Mouse (Mus musculus): Measurements from ENCODE around the gene Bhlhe40. TPM values are rescaled to one million over a fixed set of nuclear protein-coding genes. Genes with fewer than 3 reads are reported as not detected.
A peak's percentile ranks its signal among the peaks of the same experiment; 100 is the strongest.

Gene Bhlhe40
- 10 to 100 TPM; 47.6 to 58.7 TPM for total RNA-seq (2021)
- long read RNA-seq, experiment 1, transcript Bhlhe40-201 (5 exons, 3,113 nt): major isoform, 45 of 55 reads
- long read RNA-seq, experiment 1, transcript Bhlhe40-204 (1 exons, 2,620 nt): minor isoform, 9 of 55 reads
- long read RNA-seq, experiment 1, partial matches to known transcripts: 0 of 55 reads
- long read RNA-seq, experiment 1, other reads (novel, unspliced or antisense): 1 of 55 reads
- long read RNA-seq, experiment 2, transcript Bhlhe40-201 (5 exons, 3,113 nt): major isoform, 38 of 44 reads
- long read RNA-seq, experiment 2, partial matches to known transcripts: 0 of 44 reads
- long read RNA-seq, experiment 2, other reads (novel, unspliced or antisense): 2 of 44 reads

GRCm38 (mm10) chr6:108660206-108660877, at the start of gene Bhlhe40:
Bhlhe40 (plus strand) TSS chr6:108660629.
- peak; percentile 79 to 90 for DNase-seq (ENCODE audit: low spot score in 2 of 2)

DNA sequence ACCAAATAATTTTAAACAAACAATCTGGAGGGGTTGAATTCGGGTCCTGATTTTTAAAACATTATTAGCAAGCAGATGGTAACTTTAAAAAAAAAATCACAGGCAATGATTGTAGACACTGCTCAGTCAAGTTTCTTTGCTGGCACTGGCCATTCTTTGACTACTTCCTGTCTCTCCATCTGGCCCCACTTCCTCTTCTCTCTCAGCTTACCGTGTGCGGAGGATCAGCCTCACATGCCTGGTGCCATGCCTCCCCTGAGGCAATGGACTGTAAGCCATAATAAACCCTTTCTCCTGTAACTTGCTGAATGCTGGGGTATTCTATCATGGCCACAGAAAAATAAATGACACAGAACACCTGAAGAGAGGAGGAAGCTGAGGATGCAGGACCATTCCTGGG, 48.8 kb upstream of the Bhlhe40 start:
- peak in 1 of 2 experiments; percentile 9 for DNase-seq (ENCODE audit: low spot score in 2 of 2)

DNA sequence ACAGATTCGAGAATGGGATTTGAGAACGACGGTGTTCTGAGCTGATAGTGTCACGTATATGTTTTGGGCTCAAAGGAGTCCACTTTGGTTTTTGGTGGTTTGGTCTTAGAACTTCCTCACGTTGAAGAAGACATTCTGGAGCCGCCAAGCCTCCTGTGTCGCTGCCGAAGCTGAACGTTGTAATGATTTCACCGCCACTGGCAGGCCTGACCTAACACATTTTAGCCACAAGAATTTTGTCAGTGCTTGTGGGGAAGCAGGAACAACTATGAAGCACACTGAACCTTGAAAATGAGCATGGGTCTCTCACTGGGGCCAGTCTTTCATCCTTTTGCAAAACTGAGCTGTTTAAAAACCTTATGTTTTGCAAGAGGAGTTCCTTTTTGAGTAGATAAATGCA, 42.4 kb upstream of the Bhlhe40 start:
- no peak for DNase-seq (ENCODE audit: low spot score in 2 of 2)

DNA sequence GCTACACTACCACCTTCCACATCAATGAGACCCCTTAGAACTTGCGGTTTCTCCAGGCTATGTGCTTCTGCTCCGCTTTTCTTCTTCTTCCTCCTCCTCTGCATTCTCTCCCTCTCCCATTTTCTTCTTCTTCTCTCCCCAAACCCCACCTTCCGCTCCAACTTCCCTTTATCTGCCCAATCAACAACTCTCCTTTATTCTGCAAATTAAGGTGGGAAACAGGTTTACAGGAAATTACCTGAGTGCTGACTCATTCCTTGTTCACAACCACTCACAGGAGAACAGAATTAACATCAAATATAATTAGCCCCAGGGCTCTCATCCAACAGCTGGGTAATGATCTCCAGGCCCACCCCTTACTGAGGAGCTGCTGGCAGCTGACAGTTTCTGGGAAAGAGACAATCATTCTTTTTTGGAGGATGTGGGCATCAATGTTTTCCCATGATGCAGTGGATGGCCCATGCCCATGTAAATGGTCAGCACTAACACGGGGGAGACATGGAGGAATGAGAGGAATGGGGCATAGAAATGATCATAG, 37.3 kb upstream of the Bhlhe40 start:
- no peak for DNase-seq (ENCODE audit: low spot score in 2 of 2)

- DNase-seq (ENCODE audit: low spot score in 2 of 2): no peak
Measured at GRCm38 (mm10) chr6:108624915-108625314, 35.5 kb upstream of the Bhlhe40 start.

DNA sequence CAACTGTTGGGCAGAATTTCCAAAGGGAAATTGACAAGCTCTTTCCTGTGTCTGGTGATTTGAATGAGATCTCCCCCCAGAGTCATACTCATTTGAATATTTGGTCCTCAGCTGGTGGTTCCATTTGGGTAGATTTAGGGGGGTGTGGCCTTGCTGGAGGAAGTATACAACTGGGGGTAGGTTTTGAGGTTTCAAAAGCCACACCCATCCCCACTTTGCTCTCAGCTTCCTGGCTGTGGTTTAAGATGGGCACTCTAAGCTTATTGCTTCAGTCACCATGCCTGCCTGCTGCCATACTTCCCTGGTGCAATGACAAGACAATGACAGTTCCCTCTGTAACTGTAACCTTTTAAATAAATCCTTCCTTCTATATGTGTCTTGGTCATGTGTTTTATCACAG, 29.7 kb upstream of the Bhlhe40 start:
- DNase-seq (ENCODE audit: low spot score in 2 of 2): no peak

- no peak for DNase-seq (ENCODE audit: low spot score in 2 of 2)
Measured at GRCm38 (mm10) chr6:108638157-108638833, 22.1 kb upstream of the Bhlhe40 start.

- DNase-seq (ENCODE audit: low spot score in 2 of 2): no peak
Measured at GRCm38 (mm10) chr6:108642020-108642419, 18.4 kb upstream of the Bhlhe40 start.

- DNase-seq (ENCODE audit: low spot score in 2 of 2): no peak
Measured at GRCm38 (mm10) chr6:108643035-108643434, 17.4 kb upstream of the Bhlhe40 start.

DNA sequence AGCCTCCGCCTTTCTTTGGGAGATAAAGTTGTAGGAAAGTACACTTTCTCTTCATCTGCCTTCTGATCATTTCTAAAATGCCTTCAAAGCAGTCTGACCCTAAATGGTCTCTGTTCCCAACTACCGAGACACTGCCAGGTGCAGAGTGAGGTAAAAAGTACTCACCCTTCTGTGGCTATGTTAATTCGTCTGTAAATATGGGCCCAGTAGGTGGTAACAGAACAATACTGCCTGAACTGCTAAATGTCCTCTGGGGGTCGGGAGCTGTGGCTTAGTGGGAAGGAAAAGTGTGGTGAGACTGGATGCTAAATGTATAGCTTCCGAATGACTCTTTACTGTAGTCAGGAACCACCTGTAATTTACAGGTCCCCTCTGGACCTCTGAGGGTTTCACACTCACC, 16.1 kb upstream of the Bhlhe40 start:
- DNase-seq (ENCODE audit: low spot score in 2 of 2): no peak

- no peak for DNase-seq (ENCODE audit: low spot score in 2 of 2)
Measured at GRCm38 (mm10) chr6:108647094-108647493, 13.3 kb upstream of the Bhlhe40 start.

DNA sequence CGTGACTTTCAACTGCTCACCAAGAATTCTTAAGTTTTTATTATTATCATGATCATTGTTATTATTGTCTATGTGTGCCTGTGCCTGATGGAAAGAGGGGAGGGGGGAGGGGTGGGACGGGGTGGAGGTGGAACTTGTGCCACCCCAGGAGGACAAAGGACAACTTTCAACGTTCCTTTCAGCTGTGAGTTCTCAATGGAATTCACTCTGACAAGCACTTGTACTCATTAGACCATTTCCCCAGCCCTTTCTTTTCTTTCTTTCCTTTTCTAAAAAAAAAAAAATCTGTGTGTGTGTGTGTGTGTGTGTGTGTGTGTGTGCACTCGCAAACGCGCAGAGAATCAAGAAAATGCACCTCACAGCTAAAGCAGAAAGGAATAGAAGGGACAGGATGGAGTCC, 12.4 kb upstream of the Bhlhe40 start:
- no peak for DNase-seq (ENCODE audit: low spot score in 2 of 2)

DNA sequence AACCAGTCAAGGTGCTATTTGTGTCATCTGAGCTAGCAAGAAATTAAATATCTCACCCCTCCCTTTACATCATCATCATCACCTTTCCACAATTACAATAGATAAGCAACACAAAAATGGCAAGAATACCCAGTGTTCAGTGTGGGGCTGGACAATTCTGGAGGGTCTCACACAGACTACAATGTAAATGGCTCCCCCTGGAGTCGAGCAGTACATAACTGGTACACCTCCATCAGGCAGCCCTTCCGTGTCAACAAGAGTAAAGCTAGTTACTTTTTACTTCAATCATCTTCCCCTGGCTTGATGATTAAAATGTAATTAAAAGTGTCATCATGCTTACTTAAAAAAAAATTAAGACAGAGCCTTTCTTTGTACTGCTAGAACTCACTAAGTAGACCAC, 4.6 kb upstream of the Bhlhe40 start:
- DNase-seq (ENCODE audit: low spot score in 2 of 2): no peak

GRCm38 (mm10) chr6:108658051-108658415, 2.4 kb upstream of the Bhlhe40 start:
- no peak for DNase-seq (ENCODE audit: low spot score in 2 of 2)

- DNase-seq (ENCODE audit: low spot score in 2 of 2): no peak
Measured at GRCm38 (mm10) chr6:108658416-108659201, 1.8 kb upstream of the Bhlhe40 start.

GRCm38 (mm10) chr6:108659221-108659725, 1.2 kb upstream of the Bhlhe40 start:
- DNase-seq (ENCODE audit: low spot score in 2 of 2): peak; percentile 93 to 94

DNA sequence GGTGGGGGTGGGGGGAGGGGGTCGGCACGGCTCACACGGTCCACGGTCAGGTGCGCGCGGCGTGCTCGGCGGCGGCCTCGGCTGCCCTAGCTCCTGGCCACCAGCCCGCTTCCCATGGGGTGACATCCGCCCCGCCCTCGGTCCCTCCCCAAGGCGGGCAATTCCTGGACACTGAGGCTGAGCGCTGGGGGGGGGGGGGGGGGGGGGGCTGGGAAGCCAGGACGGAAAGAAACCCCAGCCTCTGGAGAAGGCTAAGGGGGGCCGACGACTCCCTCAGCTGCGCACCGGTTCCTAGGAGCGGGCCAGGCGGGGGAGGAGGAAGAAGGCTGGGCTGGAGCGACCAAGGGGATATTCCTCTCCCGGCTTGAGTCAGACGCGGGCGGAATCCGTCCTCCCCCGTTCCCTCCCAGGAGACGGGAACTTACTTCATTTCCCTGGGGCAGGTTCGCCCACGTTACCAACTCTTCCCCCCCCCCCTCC, 663 bp upstream of the Bhlhe40 start:
- peak in 1 of 2 experiments; percentile 87 for DNase-seq (ENCODE audit: low spot score in 2 of 2)

DNA sequence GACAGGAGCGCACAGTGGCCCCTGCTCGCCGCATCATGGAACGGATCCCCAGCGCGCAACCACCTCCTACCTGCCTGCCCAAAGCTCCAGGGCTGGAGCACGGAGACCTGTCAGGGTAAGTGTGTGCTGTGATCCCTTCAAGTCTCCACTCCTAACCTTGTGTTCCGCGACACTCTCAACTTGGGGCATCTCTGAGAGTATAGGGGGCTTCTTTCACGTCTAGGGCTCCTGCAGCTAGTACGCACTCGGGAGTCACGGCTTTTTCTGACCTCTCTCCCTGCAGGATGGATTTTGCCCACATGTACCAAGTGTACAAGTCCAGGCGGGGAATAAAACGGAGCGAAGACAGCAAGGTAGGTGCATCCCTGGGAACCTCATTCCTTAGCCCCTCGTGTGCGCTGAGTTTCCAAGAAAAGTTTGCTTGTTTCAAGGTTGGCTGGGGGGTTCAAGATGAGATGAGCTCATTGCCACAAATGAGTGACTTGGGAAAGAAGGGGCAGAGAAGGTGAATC, 505 bp downstream of the Bhlhe40 start:
- DNase-seq (ENCODE audit: low spot score in 2 of 2): no peak

- peak; percentile 92 for DNase-seq (ENCODE audit: low spot score in 2 of 2)
Measured at GRCm38 (mm10) chr6:108661412-108661811, 983 bp downstream of the Bhlhe40 start.

DNA sequence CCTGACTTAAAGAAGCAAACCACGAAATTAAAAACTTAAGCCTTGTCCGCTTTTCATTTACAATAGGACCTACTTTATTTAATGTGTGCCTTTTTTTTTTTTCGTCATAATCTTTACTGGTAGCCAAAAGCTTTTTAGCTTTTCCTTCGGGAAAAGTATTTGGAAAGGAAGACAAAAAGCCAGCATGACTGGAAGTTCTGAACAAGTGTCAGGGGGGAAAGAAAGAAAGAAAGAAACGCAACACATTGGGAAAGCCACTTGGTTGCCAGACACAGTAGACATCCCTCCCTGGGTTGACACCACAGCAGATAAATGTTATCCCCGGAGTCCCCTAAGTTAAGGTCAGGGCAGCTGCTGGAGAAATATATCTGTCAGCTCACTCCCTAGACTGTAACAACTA, 1.5 kb downstream of the Bhlhe40 start:
- DNase-seq (ENCODE audit: low spot score in 2 of 2): no peak

Measured in layer of hippocampus, postnatal 14 days (tissue).